Mouse (Mus musculus): Measurements from ENCODE around the gene Npas4.
"Not testable (repeated sequence)": the region's sequence is repeated elsewhere in the genome, so short reads cannot be mapped to it uniquely, and the experiment has no call there.

Gene Npas4

DNA sequence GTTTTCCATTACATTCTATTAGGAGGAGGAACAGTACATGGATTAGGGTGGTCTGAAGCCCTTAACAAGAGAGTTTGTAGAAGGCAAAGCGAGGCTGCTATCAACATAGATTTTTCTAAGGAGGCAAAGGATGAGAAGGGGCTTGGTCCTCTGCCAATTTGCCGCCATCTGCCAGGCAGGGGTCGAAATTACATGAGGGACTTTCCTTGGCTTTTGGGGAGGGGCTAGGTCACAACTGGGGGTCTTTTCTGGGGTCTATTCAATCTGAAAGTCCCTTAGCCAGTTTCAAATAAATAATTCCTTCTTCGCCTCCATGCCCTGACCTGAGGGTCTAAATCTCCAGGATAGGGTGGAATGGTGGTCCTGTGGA lies at the start of gene Npas4:
TSS of gene Npas4 (minus strand) at position 61 of the 370 bp plus-strand sequence.
- DNase-seq (ENCODE audit: low spot score in 2 of 2), result no peak

DNA sequence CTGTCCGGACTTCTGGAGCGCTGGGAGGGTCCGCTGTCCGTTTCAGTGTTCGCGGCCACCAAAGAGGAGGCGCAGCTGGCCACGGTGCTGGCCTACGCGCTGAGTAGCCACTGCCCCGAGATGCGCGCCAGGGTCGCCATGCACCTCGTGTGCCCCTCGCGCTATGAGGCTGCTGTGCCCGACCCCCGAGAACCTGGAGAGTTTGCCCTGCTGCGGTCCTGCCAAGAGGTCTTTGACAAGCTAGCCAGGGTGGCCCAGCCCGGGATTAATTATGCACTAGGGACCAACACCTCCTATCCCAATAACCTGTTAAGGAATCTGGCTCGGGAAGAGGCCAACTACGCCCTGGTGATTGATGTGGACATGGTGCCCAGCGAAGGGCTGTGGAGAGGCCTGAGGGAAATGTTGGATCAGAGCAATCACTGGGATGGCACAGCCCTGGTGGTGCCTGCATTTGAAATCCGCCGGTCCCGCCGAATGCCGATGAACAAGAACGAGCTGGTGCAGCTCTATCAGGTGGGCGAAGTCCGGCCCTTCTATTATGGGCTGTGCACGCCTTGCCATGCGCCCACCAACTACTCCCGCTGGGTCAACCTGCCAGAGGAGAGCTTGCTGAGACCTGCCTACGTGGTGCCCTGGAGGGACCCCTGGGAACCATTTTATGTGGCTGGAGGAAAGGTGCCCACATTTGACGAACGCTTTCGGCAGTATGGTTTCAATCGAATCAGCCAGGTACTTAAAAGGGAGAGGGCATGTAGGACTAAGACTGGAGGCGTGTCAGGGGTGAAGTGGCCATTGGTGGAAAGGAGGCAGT lies 49.4 kb upstream of the Npas4 start:
- DNase-seq (ENCODE audit: low spot score in 2 of 2), result peak in 1 of 2 experiments; percentile 43

DNA sequence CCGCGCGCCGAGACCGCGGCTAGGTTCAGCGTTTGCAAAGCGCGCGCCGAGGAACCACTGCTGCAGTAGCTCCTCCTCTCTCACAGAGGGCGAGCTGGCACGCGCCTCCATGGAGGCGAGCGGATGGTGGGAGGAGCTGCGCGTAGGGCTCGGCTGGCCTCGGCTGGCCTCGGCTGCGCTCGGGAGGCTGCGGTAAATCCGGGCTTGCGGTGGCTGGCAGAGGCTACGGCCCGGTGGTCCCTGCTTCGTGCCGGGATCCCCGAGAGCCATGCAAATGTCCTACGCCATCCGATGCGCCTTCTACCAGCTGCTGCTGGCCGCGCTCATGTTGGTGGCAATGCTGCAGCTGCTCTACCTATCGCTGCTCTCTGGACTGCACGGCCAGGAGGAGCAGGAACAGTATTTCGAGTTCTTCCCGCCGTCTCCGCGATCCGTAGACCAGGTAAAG lies 48.6 kb upstream of the Npas4 start, which contains the start of the genes B4gat1 and AC124502.3:
TSS of gene B4gat1 (plus strand) at position 118 of the 448 bp plus-strand sequence.
TSS of gene AC124502.3 (plus strand) at position 183 of the 448 bp plus-strand sequence.
- DNase-seq (ENCODE audit: low spot score in 2 of 2), result peak; percentile 89 to 91

DNA sequence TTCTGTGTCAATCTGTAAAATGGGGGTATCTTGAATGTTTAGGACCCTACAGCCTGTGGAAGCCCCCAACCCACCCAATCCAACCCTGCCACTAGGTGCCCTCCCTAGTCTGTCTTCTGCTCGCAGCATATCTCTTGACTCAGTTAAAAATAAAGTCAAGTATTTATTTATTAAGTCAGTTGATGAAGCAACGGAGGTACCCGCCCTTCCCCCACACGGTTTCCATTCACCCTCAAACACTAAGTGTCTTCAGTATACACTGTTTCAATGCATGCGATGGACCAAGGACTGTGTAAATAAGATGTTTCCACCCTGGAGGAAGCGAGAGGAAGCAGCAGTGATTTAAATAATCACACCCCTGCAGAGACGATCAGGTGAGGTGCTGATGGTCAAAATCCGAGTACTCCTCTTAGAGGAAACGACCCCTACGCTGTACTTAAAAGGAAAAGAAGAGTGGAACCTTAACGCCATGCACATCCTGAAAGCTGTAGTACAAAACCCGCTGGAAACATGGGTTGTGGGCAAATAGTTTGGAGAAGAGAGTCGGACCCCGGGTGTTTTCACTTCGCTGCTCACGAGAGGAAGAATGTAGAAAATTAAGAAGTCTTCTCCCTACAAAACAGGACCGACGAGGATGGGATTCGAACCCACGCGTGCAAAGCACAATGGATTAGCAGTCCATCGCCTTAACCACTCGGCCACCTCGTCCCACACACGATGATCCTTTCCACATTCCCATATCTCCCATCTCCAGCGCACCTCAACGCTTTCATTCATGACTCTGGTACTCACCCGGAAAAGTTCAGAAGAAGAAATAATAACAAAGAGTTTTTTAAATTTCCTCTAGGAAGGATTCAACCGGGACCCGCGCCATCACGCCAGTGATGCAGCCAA lies 47.8 kb upstream of the Npas4 start:
- DNase-seq (ENCODE audit: low spot score in 2 of 2), result peak; percentile 90 to 91

- DNase-seq (ENCODE audit: low spot score in 2 of 2), result no peak
Observed at GRCm38 (mm10) chr19:5036577-5036976, 46.5 kb upstream of the Npas4 start.

- no peak for DNase-seq (ENCODE audit: low spot score in 2 of 2)
Observed at GRCm38 (mm10) chr19:5032686-5033085, 42.6 kb upstream of the Npas4 start.

GRCm38 (mm10) chr19:5026111-5026510 lies 36.0 kb upstream of the Npas4 start:
- DNase-seq (ENCODE audit: low spot score in 2 of 2), result no peak

GRCm38 (mm10) chr19:5023621-5024479 lies 33.7 kb upstream of the Npas4 start, which contains the start of gene Slc29a2:
Gene Slc29a2 (plus strand): TSS chr19:5023860.
- DNase-seq (ENCODE audit: low spot score in 2 of 2), result peak; percentile 88 to 91

- no peak for DNase-seq (ENCODE audit: low spot score in 2 of 2)
Observed at GRCm38 (mm10) chr19:5021416-5021815, 31.3 kb upstream of the Npas4 start.

DNA sequence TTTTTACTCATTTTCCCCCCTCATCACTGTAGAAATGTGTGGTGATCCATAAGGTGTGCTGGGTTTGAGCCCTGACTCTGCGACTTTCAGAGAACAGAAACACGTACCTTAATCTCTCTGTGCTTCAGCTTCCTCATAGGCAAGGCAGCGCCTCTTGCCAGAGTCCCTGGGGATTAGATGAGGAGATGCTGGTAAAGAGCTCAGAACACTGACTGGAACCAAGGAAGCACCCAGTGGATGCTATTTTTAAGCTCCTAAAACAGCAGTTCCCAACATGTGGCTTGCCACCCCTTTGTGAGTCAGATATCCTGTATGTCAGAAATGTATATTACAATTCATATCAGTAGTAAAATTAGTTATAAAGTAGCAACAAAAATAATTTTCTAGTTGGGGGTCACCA lies 28.1 kb upstream of the Npas4 start:
- DNase-seq (ENCODE audit: low spot score in 2 of 2), result no peak

DNA sequence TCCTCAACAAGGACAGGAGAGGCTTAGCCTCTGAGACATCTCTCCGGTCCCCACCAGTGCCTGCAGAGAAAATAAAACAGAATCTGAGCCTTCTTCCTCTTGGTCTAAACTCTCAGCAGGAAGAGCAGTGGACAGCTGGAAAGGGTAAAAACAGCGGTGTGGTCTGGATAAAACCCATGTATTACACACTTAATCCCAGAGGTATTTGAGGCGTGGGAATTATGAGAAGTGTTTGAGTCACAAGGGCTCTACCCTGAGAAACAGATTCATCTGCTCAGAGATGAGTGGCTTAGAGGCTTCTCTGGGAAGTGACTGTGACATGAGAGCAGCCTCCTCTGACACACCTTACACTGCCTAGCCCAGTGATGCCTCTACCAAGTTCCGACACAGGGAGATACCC lies 27.5 kb upstream of the Npas4 start:
- DNase-seq (ENCODE audit: low spot score in 2 of 2), result no peak

DNA sequence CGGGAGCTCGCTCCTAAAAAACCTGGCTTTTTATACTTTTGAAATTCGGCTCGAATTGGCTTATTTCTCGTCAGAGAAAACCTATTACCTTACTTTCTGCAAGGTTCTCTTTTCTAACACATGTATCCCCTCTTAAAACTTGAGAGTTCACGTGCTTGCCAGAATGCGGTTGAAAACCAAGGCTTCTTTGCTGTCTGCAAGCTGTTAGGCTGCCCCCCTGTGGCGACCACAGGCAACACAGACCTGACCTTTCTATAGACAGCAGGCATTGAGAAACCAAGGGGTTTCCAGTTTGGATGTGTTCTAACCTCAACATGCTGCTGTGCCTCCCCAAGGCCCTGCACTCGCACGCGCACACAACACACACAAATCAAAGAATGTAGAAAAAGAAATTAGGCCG lies 26.7 kb upstream of the Npas4 start:
- peak; percentile 38 to 62 for DNase-seq (ENCODE audit: low spot score in 2 of 2)

GRCm38 (mm10) chr19:5016221-5016742 lies 26.2 kb upstream of the Npas4 start:
- no peak for DNase-seq (ENCODE audit: low spot score in 2 of 2)

DNA sequence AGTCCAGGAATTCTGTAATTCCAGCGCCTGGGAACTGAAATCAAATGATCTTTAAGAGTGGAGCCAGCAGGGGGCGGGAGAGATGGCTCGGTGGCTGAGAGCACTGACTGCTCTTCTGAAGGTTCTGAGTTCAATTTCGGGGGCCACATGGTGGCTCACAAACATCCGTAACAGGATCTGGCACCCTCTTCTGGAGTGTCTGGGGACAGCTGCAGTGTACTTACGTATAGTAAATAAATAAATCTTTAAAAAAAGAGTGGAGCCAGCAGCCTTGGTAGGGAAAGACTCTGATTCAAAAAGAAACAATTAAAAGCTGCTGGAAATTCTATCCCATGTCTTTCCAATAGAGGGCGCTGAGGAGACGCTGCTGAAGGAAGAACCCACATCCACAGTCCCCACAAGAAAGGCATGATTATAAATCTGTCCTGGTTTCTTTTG lies 24.9 kb upstream of the Npas4 start:
- peak in 1 of 2 experiments; percentile 35 for DNase-seq (ENCODE audit: low spot score in 2 of 2)

GRCm38 (mm10) chr19:5013138-5013537 lies 23.0 kb upstream of the Npas4 start:
- DNase-seq (ENCODE audit: low spot score in 2 of 2), result no peak

DNA sequence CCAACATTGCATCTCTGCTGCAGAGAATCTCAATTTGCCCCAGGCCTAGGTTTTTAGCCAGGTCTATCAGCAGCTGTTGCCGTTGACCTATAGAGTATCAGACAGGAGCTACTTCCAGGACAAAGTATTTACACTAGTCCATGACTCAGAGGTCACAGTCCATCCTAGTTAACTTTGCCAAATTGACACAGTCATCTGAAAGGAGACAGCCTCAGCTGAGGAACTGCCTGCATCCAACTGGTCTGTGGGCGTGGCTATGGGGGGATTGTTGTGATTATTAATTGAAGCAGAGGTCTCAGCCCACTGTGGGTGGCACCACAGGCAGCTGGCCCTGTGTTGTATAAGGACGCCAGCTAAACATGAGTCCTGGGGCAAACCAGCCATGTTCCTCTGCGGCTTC lies 14.8 kb upstream of the Npas4 start:
- DNase-seq (ENCODE audit: low spot score in 2 of 2), result no peak

- not testable (repeated sequence) for DNase-seq (ENCODE audit: low spot score in 2 of 2)
Observed at GRCm38 (mm10) chr19:5003644-5004043, 13.5 kb upstream of the Npas4 start.

DNA sequence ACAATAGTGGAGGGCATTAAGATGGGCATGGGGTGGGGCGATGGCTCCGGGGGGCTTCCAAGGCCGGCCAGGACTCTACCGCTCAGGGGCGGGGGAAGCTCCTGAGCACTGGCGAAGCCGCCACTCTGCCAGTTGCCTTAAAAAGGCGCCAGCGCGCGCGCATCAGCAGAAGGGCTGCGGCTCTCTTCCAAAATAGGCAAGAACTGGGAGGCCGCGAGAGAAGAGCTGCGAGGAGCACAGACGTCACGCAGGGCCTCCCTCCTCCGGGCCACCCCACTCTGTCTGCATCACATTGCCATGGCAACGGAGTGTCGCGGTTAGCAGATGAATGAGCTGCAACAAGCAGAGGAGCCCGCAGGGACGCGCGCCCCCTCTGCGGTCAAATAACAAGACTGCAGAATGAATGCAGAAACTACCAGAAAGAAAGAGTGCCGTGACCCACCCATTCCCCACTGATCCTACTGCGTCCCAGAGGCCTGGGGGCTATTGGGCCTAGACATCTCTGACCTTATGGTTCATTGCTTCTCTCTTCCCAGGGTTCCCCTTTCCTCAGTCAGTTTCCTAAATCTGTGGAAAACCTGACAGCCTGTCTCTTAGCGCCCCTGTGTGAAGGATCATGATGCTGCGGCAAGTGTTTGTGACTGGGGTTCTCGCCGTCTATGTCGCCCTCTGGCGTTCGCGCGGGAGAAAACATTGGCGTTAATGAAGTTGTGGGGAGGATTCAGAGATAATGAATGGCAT lies 11.7 kb upstream of the Npas4 start:
- DNase-seq (ENCODE audit: low spot score in 2 of 2), result peak; percentile 94 to 97

DNA sequence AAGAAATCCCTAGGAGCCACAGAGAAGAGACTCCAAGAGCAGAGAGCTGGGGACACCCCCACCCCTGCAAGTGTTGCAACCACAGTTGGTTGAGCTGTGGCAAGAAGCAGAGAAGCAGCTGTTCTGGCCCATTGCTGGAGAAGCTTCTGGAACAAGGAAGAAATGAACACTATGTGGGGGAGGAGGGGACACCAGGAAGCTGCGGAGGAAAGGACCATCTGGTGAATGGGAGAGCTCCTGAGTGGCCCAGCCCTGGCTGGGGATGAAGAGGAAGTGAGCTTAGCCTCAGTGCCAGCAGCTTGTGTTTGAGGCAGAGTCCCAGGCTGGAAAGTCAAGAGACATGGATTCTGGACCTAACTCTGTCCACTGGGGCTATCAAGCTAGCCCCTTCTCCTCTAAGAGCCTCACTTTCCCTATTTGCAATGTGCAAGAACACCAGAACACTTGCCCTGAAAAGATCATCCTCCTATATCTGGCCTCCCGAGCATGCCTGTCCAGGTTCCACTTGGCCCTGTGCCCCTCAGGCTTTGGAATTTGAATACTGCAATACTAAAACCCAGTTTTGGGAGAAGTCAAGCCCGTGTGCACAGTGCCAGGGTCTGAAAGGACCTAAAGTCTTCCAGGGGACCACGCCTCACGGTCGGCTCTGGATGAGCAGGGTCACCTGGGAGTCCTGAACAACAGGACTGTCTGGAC lies 9.5 kb upstream of the Npas4 start:
- DNase-seq (ENCODE audit: low spot score in 2 of 2), result peak; percentile 61 to 81

DNA sequence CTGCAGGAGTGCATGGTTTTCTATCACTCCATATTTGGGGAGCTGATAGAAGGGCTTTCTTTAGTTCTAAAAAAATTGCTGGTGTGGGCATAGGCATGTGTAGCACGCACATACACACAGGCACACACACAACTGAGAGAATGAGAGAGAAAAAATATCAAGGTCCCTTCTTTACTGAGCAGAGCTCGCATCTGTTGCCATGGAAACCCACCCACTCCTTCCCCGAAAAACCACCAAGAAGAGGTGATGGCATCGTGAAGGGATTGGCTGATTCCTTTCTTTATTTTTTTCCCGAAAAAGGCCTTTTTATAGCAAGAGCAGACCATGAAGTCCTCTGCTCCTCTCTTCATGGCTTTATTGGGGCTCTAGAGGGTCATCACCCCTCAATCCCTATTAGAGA lies 3.9 kb upstream of the Npas4 start:
- DNase-seq (ENCODE audit: low spot score in 2 of 2), result peak; percentile 83 to 92
